Mouse (Mus musculus) subcutaneous adipose tissue, adult 2 months (tissue): ENCODE results near the gene Gm45713. TPM values are rescaled to one million over a fixed set of nuclear protein-coding genes. Genes with fewer than 3 reads are reported as not detected.

Experiments used
- polyA plus RNA-seq: library from polyadenylated mRNA; depleted of rRNA; stranded (reverse); fragments of >200 nt; gene quantifications from 2 replicates; pipeline ENCODE4 v1.2.3, GENCODE M21; 2012; ENCODE audit warnings: low replicate concordance; rRNA removed

Gm45713 gene
- 5.4 and 12.9 TPM in 2 replicates for polyA plus RNA-seq

DNA sequence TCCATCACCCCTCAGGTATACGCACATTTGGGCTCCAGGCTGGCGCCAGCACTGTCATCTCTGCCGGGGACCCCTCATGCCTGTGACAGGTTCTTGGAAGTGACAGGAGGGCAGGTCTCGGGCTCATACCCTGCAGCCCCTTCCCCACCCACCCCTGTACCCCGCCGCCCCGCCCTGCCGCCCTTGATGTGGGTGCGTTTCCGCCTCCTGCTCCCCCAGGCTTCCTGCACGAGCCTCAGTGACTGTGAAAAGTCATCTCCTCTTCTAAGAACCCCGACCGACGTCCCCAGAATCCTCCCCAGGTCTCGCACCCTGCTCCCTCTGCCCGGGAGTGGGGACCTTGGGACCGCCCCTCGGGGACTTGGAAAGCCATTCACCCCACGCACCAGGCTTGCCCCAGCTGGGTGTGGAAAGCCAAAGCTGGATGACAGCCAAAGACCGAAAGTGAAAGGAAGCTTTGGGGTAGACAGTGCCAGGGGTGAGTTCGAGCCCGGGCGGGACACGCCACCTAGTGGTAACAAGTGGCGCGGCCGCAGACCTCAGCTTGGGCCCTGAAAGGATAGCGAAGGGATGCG, at the start of gene Gm45713, which contains the start of gene Flt3l:
TSS of gene Gm45713 (minus strand) at position 239 of the 575 bp plus-strand sequence.
TSS of gene Flt3l (minus strand) at position 440 of the 575 bp plus-strand sequence.

DNA sequence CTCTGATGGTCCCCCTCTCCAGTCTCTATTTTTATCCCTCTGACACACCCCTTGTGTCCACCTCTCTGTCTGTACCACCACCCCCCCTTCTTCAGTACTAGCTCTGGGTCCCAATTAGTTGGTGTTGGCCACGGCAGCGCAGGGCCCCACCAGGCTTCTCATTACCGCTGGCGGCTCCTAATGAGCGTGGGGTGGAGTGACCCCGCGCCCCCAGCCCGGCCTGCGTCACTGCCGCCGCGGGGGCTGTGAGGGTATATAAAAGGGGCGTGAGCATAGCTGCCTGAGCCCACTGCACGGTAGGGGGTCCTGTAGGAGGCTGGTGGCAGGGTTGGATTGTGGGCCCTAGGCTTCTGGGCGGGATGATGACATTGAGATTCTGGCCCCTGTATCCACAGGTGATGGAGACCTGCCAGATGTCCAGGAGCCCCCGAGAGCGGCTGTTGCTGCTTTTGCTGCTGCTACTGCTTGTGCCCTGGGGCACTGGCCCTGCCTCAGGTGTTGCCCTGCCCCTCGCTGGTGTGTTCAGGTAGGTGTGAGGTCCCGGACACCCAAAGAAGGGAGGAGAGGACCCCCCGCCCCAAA, 45.0 kb upstream of the Gm45713 start, which contains the start of gene Pth2:
TSS of gene Pth2 (plus strand) at position 100 of the 582 bp plus-strand sequence.

DNA sequence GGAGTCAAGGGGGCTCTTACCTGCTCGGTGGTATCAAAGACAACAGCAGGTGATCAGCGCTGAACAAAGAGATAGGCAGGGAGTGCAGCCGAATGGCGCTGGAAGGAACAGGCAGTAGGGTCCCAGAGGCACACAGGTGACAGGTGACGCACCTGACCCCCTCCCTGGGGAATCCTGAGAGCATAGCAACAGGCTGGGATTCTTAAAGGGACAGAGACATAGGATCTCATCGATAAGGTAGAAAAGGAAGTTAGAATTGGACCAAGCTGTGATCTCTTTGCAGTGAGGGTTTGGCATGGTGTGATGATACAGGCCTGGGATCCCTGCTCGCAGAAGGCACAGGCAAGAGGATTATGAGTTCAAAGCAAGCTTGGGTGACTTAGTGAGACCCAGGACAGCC, 43.4 kb upstream of the Gm45713 start, which contains the start of gene Gfy:
TSS of gene Gfy (minus strand) at position 101 of the 400 bp plus-strand sequence.

DNA sequence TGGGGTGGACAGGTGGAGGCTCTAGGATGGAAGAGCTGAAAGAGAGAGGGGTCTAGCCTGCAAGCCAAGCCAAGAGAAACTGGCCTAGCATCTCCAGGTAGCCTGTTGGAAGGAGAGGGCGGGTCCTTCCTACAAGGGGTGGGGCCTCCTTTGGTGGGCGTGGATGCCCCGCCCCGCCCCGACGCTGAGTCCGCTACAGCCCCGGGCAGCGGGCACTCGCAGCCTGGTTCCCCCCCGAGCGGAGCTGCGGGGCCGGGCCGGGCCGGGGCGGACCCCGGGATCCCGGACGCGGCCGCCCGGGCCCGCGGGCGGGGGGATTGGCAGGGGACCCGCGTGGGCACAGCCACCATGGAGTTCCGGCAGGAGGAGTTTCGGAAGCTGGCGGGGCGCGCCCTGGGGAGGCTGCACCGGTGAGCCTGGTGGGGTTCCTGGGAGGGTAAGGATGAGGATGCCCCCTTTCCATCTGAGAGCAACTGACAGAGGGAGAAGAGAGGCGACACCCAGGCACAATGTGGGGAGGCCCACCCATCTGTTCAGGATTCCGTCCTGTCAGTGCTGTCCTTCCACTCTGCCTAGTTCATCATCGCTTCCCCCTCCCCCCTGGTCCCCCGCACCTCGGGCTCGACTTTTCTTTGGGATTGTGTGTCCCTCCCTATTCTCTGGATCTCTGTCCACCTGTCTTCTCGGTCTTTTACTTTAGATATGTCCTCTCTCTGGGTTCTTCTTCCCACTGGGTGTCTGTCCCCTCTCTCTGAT, 27.9 kb upstream of the Gm45713 start, which contains the start of gene Slc17a7:
TSS of gene Slc17a7 (plus strand) at position 215 of the 756 bp plus-strand sequence.

DNA sequence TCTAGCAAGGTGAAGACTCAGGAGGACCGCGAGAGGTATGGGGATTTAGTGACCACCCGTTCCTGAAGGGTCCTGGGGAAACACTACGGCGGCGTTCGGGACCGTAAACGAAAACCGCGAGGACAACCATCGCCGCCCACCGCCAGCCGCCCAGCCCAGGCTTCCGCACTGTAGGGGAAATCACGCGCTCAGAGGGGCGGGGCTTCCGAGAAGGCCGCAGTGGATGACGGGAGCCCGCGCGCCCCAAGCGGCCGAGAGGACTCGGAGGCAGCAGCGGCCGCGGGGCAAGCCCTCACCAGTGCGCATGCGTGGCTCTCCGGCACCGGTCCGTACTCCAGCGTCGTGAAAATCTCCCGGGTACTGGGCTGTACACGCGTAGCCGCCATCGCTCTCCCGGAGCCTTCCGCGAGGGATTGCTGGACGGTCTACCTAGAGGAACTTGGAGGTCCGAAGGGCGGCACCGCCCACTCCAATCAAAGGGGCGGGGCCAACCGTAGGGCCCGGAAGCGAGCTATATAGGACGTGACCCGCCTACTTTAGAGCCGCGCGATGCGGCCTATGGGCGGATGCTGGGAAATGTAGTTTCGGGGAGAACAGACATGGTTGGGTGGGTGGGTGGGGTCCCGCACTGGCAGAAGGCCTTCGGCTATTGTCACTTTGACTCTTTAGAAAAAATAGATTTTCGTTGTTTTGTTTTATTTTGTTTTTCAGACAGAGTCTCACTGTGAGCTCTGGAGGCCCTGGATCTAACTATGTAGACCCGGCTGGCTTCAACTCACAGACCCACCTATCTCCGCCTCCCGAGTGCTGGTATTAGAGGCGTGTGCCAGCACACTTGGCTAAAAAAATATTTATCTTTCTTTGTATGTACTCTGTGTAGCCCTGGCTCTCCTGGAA, 18.3 kb upstream of the Gm45713 start, which contains the start of the genes Pih1d1 and Aldh16a1:
TSS of gene Pih1d1 (plus strand) at position 208 of the 897 bp plus-strand sequence.
TSS of gene Aldh16a1 (minus strand) at position 489 of the 897 bp plus-strand sequence.

DNA sequence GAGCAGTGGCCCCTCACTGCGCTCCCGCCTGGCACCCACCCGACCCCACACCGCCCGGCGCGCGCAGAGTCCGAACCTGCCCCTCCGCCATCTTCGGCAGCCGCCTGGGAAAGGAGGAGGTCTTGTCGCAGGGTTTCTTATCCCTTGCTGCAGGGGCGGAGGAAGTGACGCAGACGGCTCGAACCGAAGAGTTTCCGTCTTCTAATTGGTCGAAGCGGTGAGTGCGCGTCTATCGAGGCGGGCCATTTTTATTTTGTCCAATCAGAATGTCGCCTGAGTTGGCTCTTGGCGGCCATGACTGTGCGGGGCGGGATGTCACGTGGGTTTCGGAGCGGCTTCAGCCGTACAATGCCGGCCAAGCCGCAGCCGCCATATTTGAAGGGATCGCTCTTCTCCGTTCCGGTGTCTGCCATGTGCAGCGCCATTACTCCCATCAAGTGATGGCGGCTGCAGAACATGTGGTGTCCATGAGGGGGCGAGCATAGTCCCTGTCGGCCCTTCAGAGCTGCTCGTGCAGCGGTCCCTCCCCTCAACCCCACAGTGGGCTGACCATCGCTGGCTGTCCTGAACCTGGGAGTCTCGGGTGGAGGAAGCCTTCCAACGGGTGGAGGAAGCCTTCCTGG, 7.3 kb downstream of the Gm45713 start, which contains the start of gene Rpl13a:
TSS of gene Rpl13a (minus strand) at position 138 of the 623 bp plus-strand sequence.

DNA sequence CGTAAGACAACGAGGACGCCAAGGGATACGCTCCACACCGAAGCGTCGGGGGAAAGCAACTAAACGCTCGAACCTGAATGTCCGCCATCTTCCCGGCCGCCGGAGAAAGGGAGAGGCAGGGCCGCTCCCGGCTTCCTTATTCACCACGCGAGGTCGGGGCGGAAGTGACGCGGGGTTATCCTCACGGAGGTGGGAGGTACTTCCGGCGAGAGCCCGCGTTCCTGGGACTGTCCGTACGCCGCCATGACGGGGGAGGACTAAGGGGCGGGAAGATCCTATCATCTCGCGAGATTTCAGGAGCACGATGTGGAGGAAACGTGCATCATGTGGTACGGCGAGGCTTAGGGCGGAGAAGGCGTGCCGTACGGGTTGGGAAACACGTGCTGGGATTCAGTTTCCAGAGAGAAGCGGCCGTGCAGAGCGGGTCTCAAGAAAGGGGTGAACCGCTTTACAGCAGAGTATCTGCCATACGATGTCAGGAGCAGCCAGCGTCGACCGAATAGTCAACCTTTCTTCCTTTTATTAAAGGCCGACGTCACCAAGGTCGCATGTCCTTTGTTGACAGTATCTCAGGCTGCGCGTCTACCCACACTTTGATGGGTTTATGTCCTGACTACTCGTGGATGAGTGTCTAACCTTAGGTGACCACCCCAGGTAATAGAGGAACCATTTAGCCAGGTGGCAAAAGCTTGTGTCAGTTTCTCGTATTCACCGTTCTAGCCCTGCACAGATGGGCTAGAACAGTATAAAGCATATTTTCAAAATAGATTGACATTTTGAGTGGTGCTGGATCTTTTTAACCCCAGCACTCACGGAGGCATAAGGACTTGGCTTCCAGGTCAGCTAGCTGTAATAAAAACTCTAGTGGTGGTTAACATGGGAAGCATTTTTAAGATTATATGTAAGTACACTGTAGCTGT, 11.5 kb downstream of the Gm45713 start, which contains the start of gene Rps11:
TSS of gene Rps11 (minus strand) at position 216 of the 920 bp plus-strand sequence.

DNA sequence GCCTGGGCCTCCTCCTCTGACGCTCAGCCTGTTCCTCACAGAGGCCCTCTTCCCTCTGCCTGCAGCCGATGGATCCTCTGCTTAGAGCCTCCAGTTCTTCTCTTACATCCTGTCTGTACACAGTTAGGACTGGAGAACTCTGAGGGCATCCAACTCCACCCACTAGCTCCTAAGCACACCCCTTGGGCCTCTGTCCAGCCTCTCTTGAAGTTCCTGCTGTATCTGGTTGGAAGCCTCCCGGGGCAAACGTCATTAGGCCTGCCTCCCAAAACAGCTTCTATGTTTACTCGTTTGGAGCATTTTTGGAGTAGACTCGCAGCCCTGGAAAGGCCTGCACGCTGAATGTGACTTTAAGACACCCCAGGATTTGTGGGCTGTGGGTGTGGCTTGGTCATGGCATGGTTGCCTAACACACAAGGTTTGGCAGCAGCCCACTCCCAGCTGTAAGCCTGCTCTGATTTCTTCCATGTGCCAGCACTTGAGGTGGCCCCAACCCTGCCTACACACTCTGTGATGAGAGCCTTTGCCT, 32.3 kb downstream of the Gm45713 start, which contains the start of gene Fcgrt:
TSS of gene Fcgrt (minus strand) at position 200 of the 529 bp plus-strand sequence.

DNA sequence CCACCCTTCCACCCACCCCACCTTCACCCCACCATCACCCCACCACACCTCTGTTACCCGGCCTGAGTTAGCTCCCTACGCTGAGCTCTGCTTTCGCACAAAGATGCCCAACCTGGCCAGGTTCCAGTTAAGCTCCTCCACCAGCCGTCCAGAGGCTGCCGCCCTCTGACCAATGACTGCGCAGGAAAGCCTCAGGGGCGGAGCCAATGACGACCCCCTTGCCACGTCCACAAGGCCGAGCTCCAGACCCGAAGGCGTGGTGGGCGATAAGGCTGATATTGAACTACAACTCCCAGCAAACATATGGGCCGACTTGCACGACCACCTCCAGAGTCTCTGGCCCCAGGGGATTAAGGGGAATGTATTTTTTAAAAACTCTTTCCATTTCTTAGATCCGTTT, 44.0 kb downstream of the Gm45713 start, which contains the start of gene Rcn3:
TSS of gene Rcn3 (minus strand) at position 174 of the 400 bp plus-strand sequence.

Other genes starting within 250 kb of the Gm45713 start
- 93.4 and 172 TPM in 2 replicates for gene Med25, start 243.5 kb downstream of the Gm45713 start, polyA plus RNA-seq
- 48.5 and 82.0 TPM in 2 replicates for gene Fuz, start 240.2 kb downstream of the Gm45713 start, polyA plus RNA-seq
- 91.4 and 108 TPM in 2 replicates for gene Ap2a1, start 206.7 kb downstream of the Gm45713 start, polyA plus RNA-seq
- 0.21 and 0.22 TPM in 2 replicates for gene Tsks, start 193.0 kb downstream of the Gm45713 start, polyA plus RNA-seq
- gene Cpt1c, start 161.4 kb downstream of the Gm45713 start, polyA plus RNA-seq = 21.7 and 88.9 TPM in 2 replicates
- 148 and 347 TPM in 2 replicates for gene Prmt1, start 149.7 kb downstream of the Gm45713 start, polyA plus RNA-seq
- 111 and 156 TPM in 2 replicates for gene Irf3, start 138.6 kb downstream of the Gm45713 start, polyA plus RNA-seq
- 30.2 and 45.2 TPM in 2 replicates for gene Bcl2l12, start 137.5 kb downstream of the Gm45713 start, polyA plus RNA-seq
- 67.6 and 79.5 TPM in 2 replicates for gene Scaf1, start 119.9 kb downstream of the Gm45713 start, polyA plus RNA-seq
- gene Rras, start 118.3 kb downstream of the Gm45713 start, polyA plus RNA-seq = 286 and 584 TPM in 2 replicates
- gene Prr12, start 83.3 kb downstream of the Gm45713 start, polyA plus RNA-seq = 8.6 and 15.5 TPM in 2 replicates
- gene Nosip, start 73.8 kb downstream of the Gm45713 start, polyA plus RNA-seq = 68.3 and 84.1 TPM in 2 replicates
- 73.3 and 99.8 TPM in 2 replicates for gene Prrg2, start 73.6 kb downstream of the Gm45713 start, polyA plus RNA-seq
- 89.2 and 448 TPM in 2 replicates for gene Rcn3, start 44.0 kb downstream of the Gm45713 start, polyA plus RNA-seq
- gene Fcgrt, start 32.4 kb downstream of the Gm45713 start, polyA plus RNA-seq = 195 and 315 TPM in 2 replicates
- 294 and 506 TPM in 2 replicates for gene Rps11, start 11.8 kb downstream of the Gm45713 start, polyA plus RNA-seq
- gene Rpl13a, start 7.5 kb downstream of the Gm45713 start, polyA plus RNA-seq = 1,583 and 3,800 TPM in 2 replicates
- gene Flt3l, start 201 bp upstream of the Gm45713 start, polyA plus RNA-seq = 62.3 and 91.9 TPM in 2 replicates
- gene Pih1d1, start 18.1 kb upstream of the Gm45713 start, polyA plus RNA-seq = 64.1 and 64.9 TPM in 2 replicates
- gene Aldh16a1, start 18.4 kb upstream of the Gm45713 start, polyA plus RNA-seq = 35.1 and 56.5 TPM in 2 replicates
- gene Slc17a7, start 27.7 kb upstream of the Gm45713 start, polyA plus RNA-seq = 0.08 TPM in 1 of 2 replicates, not detected in the other
- gene Gfy, start 43.3 kb upstream of the Gm45713 start, polyA plus RNA-seq = not detected in 2 replicates
- gene Pth2, start 44.8 kb upstream of the Gm45713 start, polyA plus RNA-seq = not detected in 2 replicates
- gene Ccdc155, start 68.7 kb upstream of the Gm45713 start, polyA plus RNA-seq = 0.09 and 0.14 TPM in 2 replicates
- gene Dkkl1, start 75.9 kb upstream of the Gm45713 start, polyA plus RNA-seq = 0.17 and 0.73 TPM in 2 replicates
- gene Tead2, start 79.5 kb upstream of the Gm45713 start, polyA plus RNA-seq = 30.9 and 110 TPM in 2 replicates
- gene Cd37, start 102.9 kb upstream of the Gm45713 start, polyA plus RNA-seq = 37.7 and 42.8 TPM in 2 replicates
- gene Slc6a16, start 104.9 kb upstream of the Gm45713 start, polyA plus RNA-seq = not detected in 2 replicates
- 0.11 TPM in 1 of 2 replicates, not detected in the other for gene Slc6a21, start 141.3 kb upstream of the Gm45713 start, polyA plus RNA-seq
- 20.9 and 38.3 TPM in 2 replicates for gene Trpm4, start 197.5 kb upstream of the Gm45713 start, polyA plus RNA-seq
- gene Hrc, start 199.1 kb upstream of the Gm45713 start, polyA plus RNA-seq = 0.30 and 1.2 TPM in 2 replicates
- 2.0 and 2.5 TPM in 2 replicates for gene Ppfia3, start 230.8 kb upstream of the Gm45713 start, polyA plus RNA-seq
- 4.4 and 34.4 TPM in 2 replicates for gene Lin7b, start 234.4 kb upstream of the Gm45713 start, polyA plus RNA-seq